Mouse (Mus musculus) layer of hippocampus, adult 18-20 months (tissue): Measurements from ENCODE around the gene Ubr1. TPM values are rescaled to one million over a fixed set of nuclear protein-coding genes. Genes with fewer than 3 reads are reported as not detected.
"Not testable (repeated sequence)": the region's sequence is repeated elsewhere in the genome, so short reads cannot be mapped to it uniquely, and the experiment has no call there.

ENCODE experiments used
- DNase-seq, 2 experiments: peaks; one replicate each; pipeline ENCODE4 v3.0.0; 2022; ENCODE audit warnings: low spot score in 2 of 2
- long read RNA-seq: library from polyadenylated mRNA; stranded (forward); transcript quantifications from one replicate; pipeline ENCODE4 v2.0.0, GENCODE M21; 2021
- total RNA-seq, 2 experiments: library from RNA; stranded (reverse); gene quantifications; 2 replicates each; pipeline ENCODE4 v1.2.3; 2021

Gene Ubr1
- total RNA-seq, result 10 to 100 TPM; 40.2 to 44.3 TPM
- long read RNA-seq, full-length matches to known transcripts, result 6 of 17 reads
- long read RNA-seq, partial matches to known transcripts, result 10 of 17 reads
- long read RNA-seq, other reads (novel, unspliced or antisense), result 1 of 17 reads

- peak; percentile 79 to 89 for DNase-seq
These were observed at the start of gene Ubr1 for GRCm38 (mm10) chr2:120970559-120971080. Gene Ubr1 (minus strand): TSS chr2:120970715.

- no peak for DNase-seq
These were observed 46.6 kb upstream of the Ubr1 start for GRCm38 (mm10) chr2:121017151-121017550.

DNA sequence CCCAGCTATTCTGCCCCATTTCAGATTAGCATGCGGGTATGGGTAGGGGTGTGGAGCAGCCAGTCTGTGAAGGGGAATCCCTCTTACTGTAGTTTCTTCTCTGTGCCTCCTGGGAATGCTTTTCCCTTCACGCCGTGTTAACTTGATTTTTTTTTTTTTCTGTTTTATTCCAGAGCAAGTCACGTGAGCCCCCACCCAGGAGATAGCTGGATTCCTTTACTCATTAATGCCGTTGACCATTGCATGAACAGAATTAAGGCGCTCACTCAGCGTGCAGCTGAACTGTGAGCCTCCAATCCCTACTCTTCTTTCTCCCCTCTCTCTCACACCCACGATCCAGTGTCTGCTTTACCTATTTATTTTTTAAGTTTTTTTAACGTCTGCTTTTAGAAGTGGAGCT, 45.7 kb upstream of the Ubr1 start:
- DNase-seq, result no peak

DNA sequence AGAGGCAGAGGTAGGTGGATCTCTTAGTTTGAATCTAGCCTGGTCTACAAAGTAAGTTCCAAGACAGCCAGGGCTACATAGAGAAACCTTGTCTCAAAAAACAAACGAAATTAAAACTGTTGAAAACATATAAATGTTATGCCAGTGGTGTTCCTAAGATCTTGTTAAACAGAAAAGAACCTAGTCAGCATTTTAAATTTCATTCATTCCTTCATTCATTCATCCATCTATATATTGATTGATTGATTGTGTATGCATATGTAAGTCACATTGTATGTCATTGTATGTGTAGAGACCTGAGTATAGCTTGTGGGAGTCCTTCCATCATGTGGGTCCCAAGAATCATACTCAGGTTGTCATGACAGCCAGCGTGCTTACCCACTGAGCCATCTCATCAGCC, 45.0 kb upstream of the Ubr1 start:
- no peak for DNase-seq

DNA sequence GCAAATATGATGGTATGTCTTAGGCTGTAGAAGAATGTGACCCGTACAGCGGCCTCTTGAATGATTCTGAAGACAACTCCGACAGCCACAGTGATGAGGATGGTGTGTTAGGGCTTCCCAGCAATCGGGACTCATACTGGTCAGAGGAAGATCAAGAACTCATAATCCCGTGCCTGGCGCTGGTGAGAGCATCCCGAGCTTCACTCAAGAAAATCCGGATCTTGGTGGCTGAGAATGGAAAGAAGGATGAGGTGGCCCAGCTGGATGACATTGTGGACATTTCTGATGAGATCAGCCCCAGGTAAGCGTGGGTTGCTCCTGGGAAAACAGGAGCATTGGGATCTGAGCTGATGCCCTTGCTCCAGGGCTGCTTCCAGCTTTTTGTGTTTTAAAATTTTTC, 42.2 kb upstream of the Ubr1 start:
- no peak for DNase-seq

DNA sequence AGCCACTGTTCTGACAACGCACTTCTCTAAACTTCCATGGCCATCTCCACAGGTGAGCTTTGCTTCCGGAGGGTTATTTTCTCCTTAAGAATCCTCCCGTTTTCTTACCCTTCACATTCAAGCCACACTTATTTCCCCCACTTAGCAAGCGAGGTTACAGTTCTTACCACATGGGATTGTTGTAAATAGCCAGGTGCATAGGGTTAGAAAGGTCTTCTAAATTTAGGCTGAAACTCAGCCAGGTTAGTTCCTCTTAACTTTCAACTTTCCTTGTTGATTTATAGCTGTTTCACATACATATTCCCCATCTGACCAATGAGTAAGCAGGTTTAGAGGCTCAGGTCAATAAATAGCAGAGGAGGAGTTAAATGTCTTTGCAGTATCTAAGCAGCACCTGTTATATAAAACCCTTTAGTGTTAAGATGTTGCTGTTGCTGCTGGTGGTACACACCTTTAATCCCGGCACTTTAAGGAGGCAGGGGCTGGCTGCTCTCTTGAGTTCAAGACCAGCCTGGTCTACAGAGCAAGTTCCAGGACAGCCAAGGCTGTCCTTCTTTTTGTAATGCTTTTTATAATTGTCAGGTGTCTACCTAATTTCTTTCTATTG, 38.7 kb upstream of the Ubr1 start:
- no peak for DNase-seq

DNA sequence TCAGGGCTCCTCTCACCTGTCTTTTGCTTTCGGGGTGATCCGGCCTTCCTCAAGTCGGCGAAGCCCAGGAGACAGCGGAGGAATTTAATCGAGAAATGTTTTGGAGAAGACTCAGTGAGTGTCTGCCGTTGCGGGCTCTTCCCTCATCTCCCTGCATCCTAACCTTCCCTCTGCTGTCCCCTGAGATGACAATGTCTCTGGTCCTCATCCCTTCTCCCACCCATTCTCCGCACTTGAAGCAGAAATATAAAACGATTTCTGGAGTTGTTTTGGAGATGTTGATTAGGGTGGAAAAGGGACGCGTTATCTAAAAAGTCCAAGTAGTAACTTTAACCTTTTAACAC, 38.1 kb upstream of the Ubr1 start:
- no peak for DNase-seq

DNA sequence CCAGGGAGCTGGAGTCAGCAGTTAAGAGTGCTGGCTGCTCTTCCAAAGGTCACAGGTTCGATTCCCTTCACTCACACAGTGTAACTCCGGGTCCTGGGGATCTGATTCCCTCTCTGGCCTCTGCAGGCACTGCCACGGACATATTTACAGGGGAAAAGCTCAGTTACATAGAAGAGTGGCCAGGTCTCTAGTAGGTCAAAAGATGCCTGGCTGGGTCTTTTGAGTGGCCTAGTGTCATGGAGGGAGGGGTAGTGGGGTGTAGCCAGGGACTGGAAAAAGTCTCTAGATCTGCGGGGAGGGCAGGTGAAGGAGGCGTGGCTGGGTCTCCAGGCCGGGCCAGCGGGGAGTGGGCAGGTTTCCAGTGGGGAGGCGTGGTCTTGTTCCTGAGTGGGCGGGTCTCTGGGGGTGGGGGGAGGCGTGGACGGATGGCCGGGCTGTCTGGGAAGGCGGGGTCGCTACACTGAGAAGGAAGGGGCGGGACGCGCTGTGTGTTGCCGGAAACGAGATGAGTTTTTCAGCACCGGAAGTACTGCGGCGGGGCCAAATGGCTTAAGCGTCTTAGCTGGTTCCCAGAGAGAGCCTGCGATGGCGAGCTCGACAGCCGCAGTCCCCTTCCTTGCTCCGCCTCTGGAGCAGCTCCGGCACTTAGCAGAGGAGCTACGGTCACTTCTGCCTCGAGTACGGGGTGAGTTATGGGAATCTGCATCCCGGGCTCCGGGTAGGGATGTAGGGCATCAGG, 37.6 kb upstream of the Ubr1 start, which contains the start of gene Ccndbp1:
TSS of gene Ccndbp1 (plus strand) at position 479 of the 739 bp plus-strand sequence.
- peak; percentile 69 to 87 for DNase-seq

DNA sequence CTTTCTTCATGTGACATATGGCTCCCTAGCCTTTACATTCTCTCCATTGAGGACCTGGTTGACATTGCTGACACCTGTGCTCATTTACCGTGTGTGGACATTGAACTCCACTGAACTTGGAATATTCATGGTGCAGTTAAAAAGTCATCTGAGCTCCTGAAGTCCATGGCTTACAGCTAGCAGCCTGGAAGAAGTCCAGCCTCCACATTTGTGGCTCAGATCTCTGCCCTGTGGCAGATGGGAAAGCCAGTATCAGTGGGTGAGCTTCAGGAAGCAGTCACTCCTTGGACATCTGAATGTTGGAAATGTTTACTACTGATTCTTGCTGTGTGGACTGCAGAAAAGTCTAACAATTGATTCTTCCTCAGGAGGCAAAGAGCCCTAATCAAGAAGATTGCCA, 36.5 kb upstream of the Ubr1 start:
- DNase-seq, result no peak

DNA sequence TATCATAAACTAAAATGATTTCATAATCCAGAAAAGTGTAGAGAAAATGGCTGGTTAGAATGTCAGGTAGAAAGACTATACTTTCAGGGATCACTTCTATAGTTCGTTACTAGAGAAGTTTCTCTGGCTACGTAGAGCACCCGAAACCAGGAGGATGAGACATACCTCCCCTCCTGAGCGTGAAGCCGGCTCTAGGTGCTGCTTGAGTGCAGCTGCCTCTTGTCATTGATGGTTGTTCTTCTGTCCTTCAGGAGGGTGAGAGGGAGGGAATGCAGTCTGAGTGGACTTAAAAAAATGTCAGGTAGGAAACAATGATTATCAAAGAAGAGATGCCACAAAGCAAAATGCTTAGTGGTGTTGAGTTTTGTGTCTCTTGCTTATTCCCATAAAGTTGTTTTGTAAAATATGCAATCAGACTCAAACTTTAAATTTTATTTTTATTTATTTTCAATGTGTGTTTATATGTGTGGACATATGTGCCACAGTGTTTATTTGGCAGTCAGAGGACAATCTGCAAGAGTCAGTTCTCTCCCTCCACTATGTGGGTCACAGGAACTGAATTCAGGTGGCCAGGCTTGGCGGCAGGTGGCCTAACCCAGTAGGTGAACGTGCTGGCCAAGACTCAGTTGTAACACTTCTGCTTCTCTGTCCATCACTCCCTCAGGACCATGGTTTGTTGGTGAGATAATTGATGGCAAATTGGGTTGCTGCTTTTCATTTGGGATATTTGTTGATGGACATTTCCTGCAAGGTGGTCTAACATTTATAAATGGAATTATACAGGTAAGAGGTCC, 33.7 kb upstream of the Ubr1 start:
- no peak for DNase-seq

- no peak for DNase-seq
These were observed 33.1 kb upstream of the Ubr1 start for GRCm38 (mm10) chr2:121003586-121003985.

- DNase-seq, result no peak
These were observed 28.3 kb upstream of the Ubr1 start for GRCm38 (mm10) chr2:120998863-120999262.

- not testable (repeated sequence) for DNase-seq
These were observed 26.1 kb upstream of the Ubr1 start for GRCm38 (mm10) chr2:120996607-120997006.

- no peak for DNase-seq
These were observed 20.7 kb upstream of the Ubr1 start for GRCm38 (mm10) chr2:120991196-120991595.

DNA sequence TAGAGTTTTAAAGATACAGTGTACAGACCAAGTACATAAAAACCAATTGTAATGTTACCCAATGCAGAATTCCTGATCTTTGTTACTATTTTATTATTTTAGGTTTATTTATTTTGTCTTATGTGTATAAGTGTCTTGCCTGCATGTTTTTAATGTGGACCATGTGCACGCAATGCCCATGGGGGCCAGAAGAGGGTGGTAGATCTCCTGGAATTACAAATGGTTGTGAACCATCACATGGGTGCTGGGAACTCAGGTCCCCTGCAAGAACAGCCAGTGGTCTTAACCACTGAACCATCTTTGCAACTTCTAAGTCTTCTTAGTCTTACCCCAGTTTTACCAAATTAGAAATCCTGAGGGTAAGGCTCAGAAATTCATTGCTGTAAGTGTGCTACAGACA, 14.7 kb upstream of the Ubr1 start:
- no peak for DNase-seq

- no peak for DNase-seq
These were observed 13.1 kb upstream of the Ubr1 start for GRCm38 (mm10) chr2:120983611-120984010.

- DNase-seq, result no peak
These were observed 10.3 kb upstream of the Ubr1 start for GRCm38 (mm10) chr2:120980861-120981260.

- DNase-seq, result no peak
These were observed 9.3 kb upstream of the Ubr1 start for GRCm38 (mm10) chr2:120979819-120980218.

GRCm38 (mm10) chr2:120978693-120979037, 8.2 kb upstream of the Ubr1 start:
- no peak for DNase-seq

DNA sequence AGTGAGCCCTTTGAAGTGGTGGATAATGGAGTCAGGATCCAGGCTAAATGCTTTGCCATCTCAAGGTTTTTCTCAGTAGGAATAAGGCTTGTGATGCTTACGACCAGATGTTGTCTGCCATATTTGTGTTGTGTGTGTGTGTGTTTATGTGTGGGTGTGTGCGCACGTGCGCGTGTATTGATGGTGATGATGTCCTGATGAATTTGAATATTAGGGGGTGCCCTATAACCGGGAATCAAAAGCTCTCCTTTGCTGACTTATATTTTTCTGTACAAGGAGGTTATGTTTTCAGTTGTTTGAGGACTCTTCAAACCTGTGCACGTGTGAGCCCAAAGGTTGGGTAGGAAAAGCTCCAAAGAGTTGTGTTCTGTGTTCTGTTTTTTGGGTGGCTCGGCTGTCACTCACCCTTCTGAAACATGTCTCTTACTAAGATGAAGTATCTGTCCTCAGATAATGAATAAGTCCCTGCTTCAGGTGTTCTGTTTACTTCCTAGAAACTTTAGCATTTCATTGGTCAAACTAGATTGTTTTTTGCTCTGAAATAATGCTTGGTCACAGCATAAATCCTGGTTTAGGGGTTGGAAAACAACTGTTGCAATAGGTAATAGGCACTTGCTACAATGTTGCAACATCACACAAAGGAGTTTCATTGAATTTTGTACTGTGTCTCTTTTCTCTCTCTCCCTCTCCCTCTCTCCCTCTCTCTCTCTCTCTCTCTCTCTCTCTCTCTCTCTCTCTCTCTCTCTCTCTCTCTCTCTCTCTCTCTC, 7.6 kb upstream of the Ubr1 start:
- DNase-seq, result no peak
